In genomic region chr16:32814539-32814938, GRCm38 (mm10) we compare ENCODE assay signal across 8 mouse cellular contexts. TPM values are rescaled to one million over a fixed set of nuclear protein-coding genes. Genes with fewer than 3 reads are reported as not detected.
DNase-seq lines count a peak whose midpoint lies in the region; ATAC-seq and TF ChIP-seq lines count a peak whose summit lies in the region.

No protein-coding gene starts in this region.

- no peaks in the 10 kb centered on the region for H3K36me3 ChIP-seq in intestine, postnatal 0 days (ENCODE audit: control insufficient read depth, insufficient read depth)
- H3K36me3 ChIP-seq in liver, postnatal 0 days (replicated peaks; ENCODE audit: insufficient read depth, low read length), result no peaks in the 10 kb centered on the region
- no peaks in the 10 kb centered on the region for H3K36me3 ChIP-seq in neural tube, embryonic 12.5 days

- TF ChIP-seq CTCF in intestine, postnatal 0 days (IDR thresholded peaks at IDR 0.05; ENCODE audit: low read depth), result no peak
- TF ChIP-seq CTCF in liver, postnatal 0 days (IDR thresholded peaks at IDR 0.05; ENCODE audit: low read depth), result no peak

- H3K27ac ChIP-seq in intestine, postnatal 0 days (ENCODE audit: low read depth, low read length), result no peak overlapping the region
- no peak overlapping the region for H3K27ac ChIP-seq in liver, postnatal 0 days (ENCODE audit: low read depth)
- no peak overlapping the region for H3K27ac ChIP-seq in neural tube, embryonic 12.5 days

- ATAC-seq in granulocyte monocyte progenitor cell, adult 5-6 weeks (replicated peaks; ENCODE audit: poor library complexity, severe bottlenecking), result peak; percentile 57
- ATAC-seq in intestine, postnatal 0 days, result no peak
- ATAC-seq in liver, postnatal 0 days, result no peak
- ATAC-seq in neural tube, embryonic 12.5 days (ENCODE audit: low FRiP score, low read depth), result no peak

- peak overlapping the region; percentile 40 for H3K4me3 ChIP-seq in intestine, postnatal 0 days (ENCODE audit: low read depth, low read length)
- H3K4me3 ChIP-seq in liver, postnatal 0 days (ENCODE audit: low read depth, low read length), result peak overlapping the region; percentile 34
- peak overlapping the region; percentile 11; the same call in 1 of the 2 replicates for H3K4me3 ChIP-seq in neural tube, embryonic 12.5 days

- peak; percentile 6 for DNase-seq in spleen, adult 12 weeks (ENCODE audit: low spot score)
- no peak for DNase-seq in spleen, postnatal 14 days (ENCODE audit: low spot score in 2 of 2)
- DNase-seq in cerebellum, postnatal 36 days, result peak; percentile 44 to 53
- peak; percentile 43 for DNase-seq in liver, postnatal 0 days
- DNase-seq in c-Kit-positive CD71-positive TER-119-positive erythroid progenitor cells, embryonic 14.5 days (ENCODE audit: low spot score), result no peak

- 18% methylated on average over 14 of the region's 14 CpGs for WGBS in intestine, postnatal 0 days
- 17% methylated on average over 14 of the region's 14 CpGs for WGBS in liver, postnatal 0 days (ENCODE audit: insufficient replicate concordance)
- WGBS in neural tube, embryonic 12.5 days, result 32% methylated on average over 14 of the region's 14 CpGs

- H3K4me1 ChIP-seq in intestine, postnatal 0 days (replicated peaks; ENCODE audit: control insufficient read depth, insufficient read depth, low read length), result 0 out of 2 replicates have a peak, but pooled peaks cover 8% of the 10 kb centered on the region
- H3K4me1 ChIP-seq in liver, postnatal 0 days (ENCODE audit: insufficient read depth), result peaks cover 8% of the 10 kb centered on the region; the same call in 1 of the 2 replicates
- H3K4me1 ChIP-seq in neural tube, embryonic 12.5 days, result 0 out of 2 replicates have a peak, but pooled peaks cover 4% of the 10 kb centered on the region

- TF ChIP-seq EP300 in liver, postnatal 0 days (IDR thresholded peaks at IDR 0.05; ENCODE audit: low read depth), result no peak

- H3K9me3 ChIP-seq in intestine, postnatal 0 days (ENCODE audit: control insufficient read depth), result no peaks in the 10 kb centered on the region
- H3K9me3 ChIP-seq in liver, postnatal 0 days (ENCODE audit: low read length), result no peaks in the 10 kb centered on the region
- no peaks in the 10 kb centered on the region for H3K9me3 ChIP-seq in neural tube, embryonic 12.5 days

- H3K27me3 ChIP-seq in intestine, postnatal 0 days (replicated peaks; ENCODE audit: control insufficient read depth, insufficient read depth, low read length), result no peaks in the 10 kb centered on the region
- no peaks in the 10 kb centered on the region for H3K27me3 ChIP-seq in liver, postnatal 0 days (ENCODE audit: insufficient read depth, low read length)
- H3K27me3 ChIP-seq in neural tube, embryonic 12.5 days (replicated peaks), result no peaks in the 10 kb centered on the region

- H3K9ac ChIP-seq in intestine, postnatal 0 days (ENCODE audit: low read depth, low read length), result no peak overlapping the region
- no peak overlapping the region for H3K9ac ChIP-seq in liver, postnatal 0 days (replicated peaks)
- H3K9ac ChIP-seq in neural tube, embryonic 12.5 days, result 0 out of 2 replicates have a peak overlapping the region, but pooled peaks have one; percentile 18

- peak overlapping the region; percentile 70 for H3K4me2 ChIP-seq in intestine, postnatal 0 days (replicated peaks; ENCODE audit: low read depth)
- peak overlapping the region; percentile 69 for H3K4me2 ChIP-seq in liver, postnatal 0 days (ENCODE audit: low read depth, low read length)
- H3K4me2 ChIP-seq in neural tube, embryonic 12.5 days (replicated peaks), result peak overlapping the region; percentile 56

RNA-seq across cellular contexts. Expression of gene Smbd1, which starts 4.3 kb away (rescaled TPM):
- total RNA-seq in granulocyte monocyte progenitor cell, adult 5-6 weeks (2014; fragmentation: Nextera tagmentation), result not detected in 2 replicates
- total RNA-seq in granulocyte monocyte progenitor cell, adult 5-6 weeks (2017), result not detected in 2 replicates
- 2.3 and 3.2 TPM in 2 replicates for polyA plus RNA-seq in intestine, postnatal 0 days (2015; fragmentation: Nextera tagmentation; extraction: Ambion mirVana)
- 0.33 TPM in 1 of 2 replicates, not detected in the other for polyA plus RNA-seq in liver, postnatal 0 days (2015; fragmentation: Nextera tagmentation; extraction: Ambion mirVana)
- polyA plus RNA-seq in neural tube, embryonic 12.5 days (2016; fragmentation: Nextera tagmentation; extraction: Ambion mirVana), result not detected in 2 replicates

RNA-seq across cellular contexts. Expression of gene Muc20, which starts 17.3 kb away (rescaled TPM):
- not detected in 2 replicates for total RNA-seq in granulocyte monocyte progenitor cell, adult 5-6 weeks (2014; fragmentation: Nextera tagmentation)
- total RNA-seq in granulocyte monocyte progenitor cell, adult 5-6 weeks (2017), result not detected in 2 replicates
- polyA plus RNA-seq in intestine, postnatal 0 days (2015; fragmentation: Nextera tagmentation; extraction: Ambion mirVana), result not detected in 2 replicates
- 0.08 TPM in 1 of 2 replicates, not detected in the other for polyA plus RNA-seq in liver, postnatal 0 days (2015; fragmentation: Nextera tagmentation; extraction: Ambion mirVana)
- polyA plus RNA-seq in neural tube, embryonic 12.5 days (2016; fragmentation: Nextera tagmentation; extraction: Ambion mirVana), result not detected in 2 replicates

Comparison
In these comparisons a context has a peak if more than half of its experiments do, and no peak if none do; other contexts are left out.
1. DNase-seq: peak in spleen, adult 12 weeks (single experiment), cerebellum, postnatal 36 days (2 of 2) and liver, postnatal 0 days (single experiment); none in spleen, postnatal 14 days (0 of 2) and c-Kit-positive CD71-positive TER-119-positive erythroid progenitor cells, embryonic 14.5 days (single experiment).
2. Peak in every context shown above with its lines, with median percentiles within 50 percentile points of each other: H3K4me2 ChIP-seq and H3K4me3 ChIP-seq.